Mouse (Mus musculus) small intestine, adult 2 months (tissue): ENCODE data around the gene Pelo. TPM values are rescaled to one million over a fixed set of nuclear protein-coding genes. Genes with fewer than 3 reads are reported as not detected.
A peak's percentile ranks its signal among the peaks of the same experiment; 100 is the strongest.

Experiments used
- H3K27ac ChIP-seq: fragments of 200-500 bp; 2 replicates; pipeline ENCODE4 v1.5.1; 2012; ENCODE audit warnings: low read depth, low read length, control low read depth, inconsistent platforms; ENCODE audit not compliant: insufficient read depth
- H3K27me3 ChIP-seq: fragments of 200-500 bp; 2 replicates; pipeline ENCODE4 v1.6.1; 2012; ENCODE audit warnings: mild to moderate bottlenecking, moderate library complexity, low read length, inconsistent platforms; ENCODE audit not compliant: control insufficient read depth, insufficient read depth
- H3K36me3 ChIP-seq: fragments of 200-500 bp; 2 replicates; pipeline ENCODE4 v1.6.1; 2012; ENCODE audit warnings: mild to moderate bottlenecking, low read length, control low read depth, inconsistent platforms; ENCODE audit not compliant: control insufficient read depth, insufficient read depth
- H3K4me1 ChIP-seq: fragments of 200-500 bp; 2 replicates; pipeline ENCODE4 v1.6.1; 2012; ENCODE audit warnings: low read length, inconsistent platforms, mixed read lengths; ENCODE audit not compliant: control insufficient read depth, insufficient read depth, insufficient read length
- H3K4me3 ChIP-seq: fragments of 200-500 bp; 2 replicates; pipeline ENCODE4 v1.5.1; 2012; ENCODE audit warnings: low read depth, mild to moderate bottlenecking, control low read depth, inconsistent platforms, low read length, moderate library complexity
- CTCF ChIP-seq: fragments of 200-500 bp; IDR thresholded peaks from 2 replicates; pipeline ENCODE4 v1.5.1; 2012; ENCODE audit warnings: low read depth, mild to moderate bottlenecking, control low read depth, inconsistent platforms, low read length, moderate library complexity, mixed read lengths; ENCODE audit not compliant: insufficient replicate concordance, insufficient read length; ENCODE audit errors: extremely low read depth
- POLR2A ChIP-seq: fragments of 200-500 bp; IDR thresholded peaks from 2 replicates; pipeline ENCODE4 v1.6.1; 2012; ENCODE audit warnings: low read depth, mild to moderate bottlenecking, control low read depth, inconsistent platforms, low read length, moderate library complexity
- WGBS: fragments of 180-500 bp; shearing (Covaris S2); methylation state at CpG from one replicate; pipeline ENCODE4 v1.1.7; 2018; 5-methylcytosine and 5-hydroxymethylcytosine counted together
- polyA plus RNA-seq: library from polyadenylated mRNA; depleted of rRNA; stranded (reverse); fragments of >200 nt; gene quantifications from 2 replicates; pipeline ENCODE4 v1.2.3, GENCODE M21; 2012

The Pelo gene
- polyA plus RNA-seq, 1 experiment: 17.8 TPM

DNA sequence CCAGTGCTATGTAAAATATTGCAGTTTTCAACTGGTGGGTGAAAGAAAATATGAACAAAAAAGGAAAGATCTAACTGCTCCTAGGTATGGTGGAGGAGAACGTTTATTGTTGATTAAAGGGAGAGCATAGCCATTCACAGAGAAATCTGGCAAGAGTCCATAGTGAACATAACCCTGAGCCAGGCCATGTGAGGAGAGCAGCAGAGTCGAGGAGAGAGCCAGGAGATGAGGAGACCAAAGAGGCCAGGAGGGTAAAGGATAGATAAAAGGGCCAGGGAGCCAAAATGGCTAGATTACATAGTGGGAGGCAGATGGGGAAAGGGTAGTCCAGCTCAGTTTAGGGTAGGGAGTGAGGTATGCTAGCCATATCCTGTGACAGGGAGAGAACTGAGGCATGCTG lies 6.2 kb upstream of the Pelo start:
- Histone ChIP-seq H3K4me1 (peaks cover 2% of the 10 kb centered on the region; the same call in 1 of the 2 replicates), H3K36me3 (0 out of 2 replicates have a peak, but pooled peaks cover 2% of the 10 kb centered on the region), H3K27ac (no peak overlapping the region), H3K27me3 (no peaks in the 10 kb centered on the region), H3K4me3 (no peak overlapping the region)
- no peak for TF ChIP-seq POLR2A
- TF ChIP-seq CTCF: no peak
- 4% methylated on average over 2 of the region's 2 CpGs for WGBS

DNA sequence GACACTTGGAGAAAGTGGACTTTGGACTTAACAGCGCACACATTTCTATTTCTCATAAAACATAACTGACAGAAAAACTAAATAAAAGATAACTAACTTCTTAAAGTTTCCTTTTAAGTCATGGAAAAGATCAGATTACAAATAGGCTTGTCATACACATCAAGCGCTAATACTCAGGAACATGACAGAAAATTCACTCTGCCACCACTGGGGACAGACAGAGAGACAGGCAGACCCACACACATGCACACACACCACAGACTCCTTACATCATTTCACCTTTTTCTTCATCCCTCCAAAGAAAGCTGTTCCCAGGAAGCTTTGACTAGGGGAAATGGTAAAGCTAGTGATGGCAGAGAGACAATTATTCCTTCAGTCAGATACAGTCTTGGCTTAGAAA lies 5.4 kb upstream of the Pelo start:
- TF ChIP-seq CTCF: no peak
- TF ChIP-seq POLR2A: no peak
- 38% methylated on average over 2 of the region's 2 CpGs for WGBS
- Histone ChIP-seq H3K27me3 (no peaks in the 10 kb centered on the region), H3K27ac (no peak overlapping the region), H3K4me3 (no peak overlapping the region), H3K4me1 (peaks cover 6% of the 10 kb centered on the region; the same call in 1 of the 2 replicates), H3K36me3 (0 out of 2 replicates have a peak, but pooled peaks cover 2% of the 10 kb centered on the region)

DNA sequence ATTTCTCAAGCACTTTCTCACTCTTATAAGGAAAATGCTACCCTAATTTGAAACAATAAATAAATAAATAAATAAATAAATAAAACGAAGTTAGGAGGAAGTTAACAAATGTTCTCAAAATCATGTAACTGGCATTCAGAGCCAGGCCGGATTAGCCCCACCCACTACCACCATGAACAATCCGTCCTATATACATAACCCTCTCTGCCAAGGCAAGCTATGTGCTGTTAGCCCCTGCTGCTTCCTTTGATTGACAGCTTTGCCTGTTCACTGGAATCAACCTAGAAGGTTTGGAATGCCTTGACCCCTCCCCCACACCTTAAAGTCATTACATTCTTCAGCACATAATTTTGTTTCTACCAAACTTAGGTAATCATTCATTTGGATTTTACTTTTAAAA lies 1.5 kb upstream of the Pelo start:
- WGBS: 56% methylated on average over 3 of the region's 3 CpGs
- H3K27me3 ChIP-seq: no peaks in the 10 kb centered on the region
- no peak for TF ChIP-seq CTCF
- TF ChIP-seq POLR2A: no peak
- H3K27ac ChIP-seq: no peak overlapping the region
- peaks cover 8% of the 10 kb centered on the region for H3K36me3 ChIP-seq
- H3K4me3 ChIP-seq: no peak overlapping the region
- H3K4me1 ChIP-seq: peaks cover 18% of the 10 kb centered on the region

DNA sequence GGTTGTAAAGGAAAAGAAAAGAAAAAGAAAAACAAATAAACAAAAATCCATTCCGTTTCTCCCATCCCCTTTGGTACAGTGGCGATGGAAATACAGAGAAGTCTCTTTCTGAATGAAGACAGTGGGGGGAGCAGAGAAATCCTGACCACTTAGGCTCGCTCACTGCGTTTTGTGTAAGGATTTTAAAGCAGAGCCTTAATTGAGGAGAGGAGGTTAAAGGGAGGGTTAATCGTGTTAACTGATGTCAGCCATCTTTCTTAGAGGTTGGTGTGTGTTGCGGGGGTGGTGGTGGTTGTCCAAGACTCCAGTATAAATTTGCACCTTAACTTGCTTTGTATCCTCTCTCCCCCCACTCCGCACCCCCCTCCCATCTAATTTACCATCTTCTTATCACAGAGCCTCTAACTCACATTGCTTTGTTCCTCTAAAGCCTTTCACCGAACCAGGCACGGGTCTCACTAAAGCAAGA lies 1.0 kb upstream of the Pelo start:
- Histone ChIP-seq H3K27ac (peak overlapping the region; percentile 79), H3K27me3 (no peaks in the 10 kb centered on the region), H3K4me3 (no peak overlapping the region), H3K36me3 (peaks cover 9% of the 10 kb centered on the region), H3K4me1 (peaks cover 18% of the 10 kb centered on the region)
- WGBS: 52% methylated on average over 9 of the region's 9 CpGs
- TF ChIP-seq POLR2A (no peak), CTCF (no peak)

DNA sequence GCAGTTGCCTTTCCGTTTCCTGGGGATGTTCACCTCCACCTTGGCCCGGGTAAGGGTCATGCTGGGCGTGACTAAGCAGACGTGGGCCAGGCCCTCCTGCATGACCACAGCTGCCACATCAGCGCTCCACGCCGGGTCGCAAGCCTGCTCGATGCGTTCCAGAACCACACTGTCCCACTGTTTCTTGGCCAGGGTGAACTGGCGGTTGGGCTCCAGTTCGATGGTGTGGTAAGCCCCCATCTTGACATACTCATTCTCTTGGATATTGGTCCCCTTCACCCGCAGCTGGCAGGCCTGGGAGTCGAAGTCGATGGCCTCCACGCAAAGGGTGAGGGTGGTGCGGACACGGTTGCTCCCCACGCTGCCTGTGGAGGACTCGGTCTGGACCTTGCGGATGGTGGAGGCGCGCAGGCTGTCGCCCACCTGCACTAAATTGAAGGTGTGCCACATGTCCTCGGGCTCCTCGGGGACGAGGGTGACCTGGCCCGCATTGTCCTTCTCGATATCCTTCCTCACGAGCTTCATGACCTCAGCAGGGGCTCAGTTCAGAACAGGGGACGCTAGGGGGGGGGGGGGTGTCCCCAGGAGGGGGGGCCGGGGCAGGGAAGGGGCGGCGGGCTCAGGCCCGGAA lies 476 bp downstream of the Pelo start:
- Histone ChIP-seq H3K27ac (peak overlapping the region; percentile 67), H3K4me1 (peaks cover 18% of the 10 kb centered on the region), H3K4me3 (peak overlapping the region; percentile 71), H3K36me3 (peaks cover 9% of the 10 kb centered on the region), H3K27me3 (no peaks in the 10 kb centered on the region)
- 1% methylated on average over 34 of the region's 35 CpGs for WGBS
- TF ChIP-seq POLR2A (no peak; the same call in 1 of the 2 replicates), CTCF (no peak)

DNA sequence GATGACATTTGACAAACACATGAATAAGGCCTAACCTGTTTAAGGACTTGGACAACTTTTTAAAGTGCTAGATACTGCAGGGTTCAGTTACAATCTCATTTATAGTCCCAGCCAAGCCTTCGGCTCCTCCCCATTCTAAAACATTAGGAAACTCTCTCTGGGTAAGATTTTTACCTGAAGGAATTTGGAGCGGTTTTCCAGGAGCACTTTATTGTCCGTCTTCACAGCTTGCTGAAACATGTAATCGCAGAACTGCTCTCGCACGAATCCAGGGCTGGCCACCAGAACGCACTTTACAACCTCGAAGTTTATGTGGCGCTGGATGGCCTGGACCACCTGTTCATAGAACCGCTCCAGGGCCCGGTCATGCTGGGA lies 979 bp downstream of the Pelo start:
- peak overlapping the region; percentile 71 for H3K4me3 ChIP-seq
- peak overlapping the region; percentile 7; the same call in 1 of the 2 replicates for H3K27ac ChIP-seq
- WGBS: 22% methylated on average over 11 of the region's 11 CpGs
- no peaks in the 10 kb centered on the region for H3K27me3 ChIP-seq
- TF ChIP-seq CTCF: no peak
- TF ChIP-seq POLR2A: no peak
- H3K4me1 ChIP-seq: peaks cover 18% of the 10 kb centered on the region
- H3K36me3 ChIP-seq: peaks cover 9% of the 10 kb centered on the region

DNA sequence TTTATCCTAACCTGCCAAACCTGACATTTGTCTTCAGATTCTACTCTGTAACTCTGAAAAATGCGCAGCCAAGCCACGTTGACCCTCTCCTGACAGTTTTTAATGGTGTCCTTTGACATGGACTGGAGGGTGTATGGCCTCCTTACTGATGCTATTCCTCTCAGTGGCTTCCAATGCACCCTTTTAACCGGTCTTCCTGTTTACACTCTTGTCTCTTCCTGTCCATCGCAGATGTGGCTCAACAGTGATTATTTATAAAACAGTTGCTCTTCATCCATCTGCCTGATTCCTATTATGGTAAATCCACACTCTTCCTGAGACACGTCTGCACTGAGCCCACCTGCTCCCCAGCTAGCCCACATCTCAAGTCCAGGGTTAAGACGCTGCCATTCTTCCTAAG lies 4.0 kb downstream of the Pelo start:
- H3K36me3 ChIP-seq: peaks cover 7% of the 10 kb centered on the region
- H3K4me1 ChIP-seq: peaks cover 14% of the 10 kb centered on the region
- 75% methylated on average over 6 of the region's 6 CpGs for WGBS
- no peak overlapping the region for H3K27ac ChIP-seq
- TF ChIP-seq CTCF (no peak), POLR2A (no peak)
- no peak overlapping the region for H3K4me3 ChIP-seq
- no peaks in the 10 kb centered on the region for H3K27me3 ChIP-seq
